Mouse (Mus musculus) limb, embryonic 15.5 days (tissue): ENCODE results near the gene Ptpdc1. TPM values are rescaled to one million over a fixed set of nuclear protein-coding genes. Genes with fewer than 3 reads are reported as not detected.
A peak's percentile ranks its signal among the peaks of the same experiment; 100 is the strongest.

Experiments
- ATAC-seq: fragments of 200-750 bp; cut with Nextera tagmentation; 2 replicates; pipeline ENCODE4 v1.8.0; 2017; ENCODE audit warnings: low read depth, moderate TSS enrichment; ENCODE audit not compliant: insufficient number of reproducible peaks, low FRiP score, low TSS enrichment
- H3K27ac ChIP-seq: fragments of 300-500 bp; sonication (generic); 2 replicates; pipeline ENCODE4 v1.5.1; 2015; ENCODE audit warnings: moderate library complexity, mild to moderate bottlenecking, inconsistent platforms
- H3K27me3 ChIP-seq: fragments of 300-500 bp; sonication (generic); 2 replicates; pipeline ENCODE4 v1.6.1; 2015; ENCODE audit warnings: inconsistent platforms
- H3K36me3 ChIP-seq: fragments of 300-500 bp; sonication (generic); 2 replicates; pipeline ENCODE4 v1.6.1; 2015; ENCODE audit warnings: inconsistent platforms
- H3K4me1 ChIP-seq: fragments of 300-500 bp; sonication (generic); 2 replicates; pipeline ENCODE4 v1.6.1; 2015; ENCODE audit warnings: inconsistent platforms
- H3K4me2 ChIP-seq: fragments of 300-500 bp; sonication (generic); 2 replicates; pipeline ENCODE4 v1.6.1; 2015; ENCODE audit warnings: mild to moderate bottlenecking, inconsistent platforms
- H3K4me3 ChIP-seq: fragments of 300-500 bp; sonication (generic); 2 replicates; pipeline ENCODE4 v1.5.1; 2015; ENCODE audit warnings: mild to moderate bottlenecking, inconsistent platforms
- H3K9ac ChIP-seq: fragments of 300-500 bp; sonication (generic); 2 replicates; pipeline ENCODE4 v1.6.1; 2015; ENCODE audit warnings: inconsistent platforms
- H3K9me3 ChIP-seq: fragments of 300-500 bp; sonication (generic); 2 replicates; pipeline ENCODE4 v1.6.1; 2016; ENCODE audit warnings: inconsistent platforms
- WGBS: fragments of 180-500 bp; shearing (Covaris S2); methylation state at CpG from one replicate; pipeline ENCODE4 v1.1.7; 2015; 5-methylcytosine and 5-hydroxymethylcytosine counted together
- polyA plus RNA-seq: library from polyadenylated mRNA; unstranded; fragments of >200 nt; fragmentation: Nextera tagmentation; extraction: Ambion mirVana; gene quantifications from 2 replicates; pipeline ENCODE4 v1.2.1, GENCODE M21; 2015

Ptpdc1 gene
- polyA plus RNA-seq, 1 experiment from 2014 or later, result 14.5 TPM

GRCm38 (mm10) chr13:48554552-48554951, 70.9 kb downstream of the Ptpdc1 start:
- Histone ChIP-seq H3K4me2 (no peak overlapping the region), H3K4me1 (peaks cover 16% of the 10 kb centered on the region), H3K9me3 (no peaks in the 10 kb centered on the region), H3K27me3 (no peaks in the 10 kb centered on the region), H3K36me3 (no peaks in the 10 kb centered on the region), H3K27ac (no peak overlapping the region), H3K9ac (no peak overlapping the region), H3K4me3 (no peak overlapping the region)
- ATAC-seq, result no peak
- 86% methylated on average over 1 of the region's 1 CpGs for WGBS

- Histone ChIP-seq H3K4me1 (peaks cover 16% of the 10 kb centered on the region), H3K27me3 (no peaks in the 10 kb centered on the region), H3K4me2 (no peak overlapping the region), H3K9me3 (no peaks in the 10 kb centered on the region), H3K27ac (no peak overlapping the region), H3K4me3 (no peak overlapping the region), H3K9ac (no peak overlapping the region), H3K36me3 (no peaks in the 10 kb centered on the region)
- WGBS, result 77% methylated on average over 5 of the region's 5 CpGs
- ATAC-seq, result no peak
Observed at GRCm38 (mm10) chr13:48553511-48553910, 72.0 kb downstream of the Ptpdc1 start.

DNA sequence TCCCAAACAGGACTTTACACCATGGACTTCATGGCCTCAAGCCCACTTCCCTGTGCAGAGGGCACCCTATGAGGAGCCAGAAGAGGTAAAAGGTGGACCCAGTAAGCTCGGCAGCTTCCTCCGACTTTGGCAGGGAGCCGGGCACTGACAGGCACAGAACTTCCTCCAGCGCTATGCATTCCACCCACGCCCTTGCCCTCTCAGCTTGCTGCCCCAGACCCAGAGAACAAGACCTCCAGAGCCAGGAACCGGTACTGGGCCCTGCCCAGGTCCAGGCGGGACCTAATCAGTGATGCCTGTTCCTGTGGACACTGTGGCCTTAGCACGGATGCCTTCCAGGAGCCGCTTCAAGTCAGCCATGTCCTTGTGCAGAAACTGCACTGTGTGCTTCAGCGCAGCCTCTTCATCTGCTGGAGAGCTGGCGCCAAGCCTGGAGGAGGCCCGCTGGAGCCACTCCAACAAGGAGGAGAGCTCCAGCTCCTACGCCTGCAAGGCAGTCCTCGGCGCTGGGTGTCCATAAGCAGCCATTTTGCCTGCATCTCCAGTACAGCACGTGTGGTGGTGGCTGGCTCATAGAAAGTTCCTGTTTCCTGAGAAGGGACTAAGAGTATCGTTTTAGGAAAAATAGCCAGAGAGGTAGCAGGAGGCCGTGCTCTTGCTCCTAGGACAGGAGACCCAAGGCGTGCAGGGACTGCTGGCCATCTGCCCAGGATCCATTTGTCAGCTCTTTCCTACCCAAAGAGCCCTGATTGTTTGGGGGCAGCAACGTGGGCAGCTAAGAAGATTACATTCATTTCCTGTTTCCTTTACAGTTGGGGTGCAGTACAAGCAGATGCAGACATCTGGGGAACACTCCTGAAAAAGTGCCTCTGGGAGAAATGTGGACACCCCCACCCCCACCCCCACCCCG, 73.0 kb downstream of the Ptpdc1 start:
- WGBS, result 36% methylated on average over 21 of the region's 21 CpGs
- Histone ChIP-seq H3K27me3 (no peaks in the 10 kb centered on the region), H3K4me3 (peak overlapping the region; percentile 19), H3K4me1 (peaks cover 16% of the 10 kb centered on the region), H3K4me2 (peak overlapping the region; percentile 35), H3K9me3 (no peaks in the 10 kb centered on the region), H3K27ac (peak overlapping the region; percentile 94), H3K36me3 (no peaks in the 10 kb centered on the region), H3K9ac (0 out of 2 replicates have a peak overlapping the region, but pooled peaks have one; percentile 17)
- ATAC-seq, result peak; percentile 93

GRCm38 (mm10) chr13:48548296-48548695, 77.2 kb downstream of the Ptpdc1 start:
- no peak overlapping the region for H3K27ac ChIP-seq
- no peaks in the 10 kb centered on the region for H3K36me3 ChIP-seq
- H3K9me3 ChIP-seq, result no peaks in the 10 kb centered on the region
- H3K4me3 ChIP-seq, result no peak overlapping the region
- no peak overlapping the region for H3K4me2 ChIP-seq
- 88% methylated on average over 5 of the region's 5 CpGs for WGBS
- peaks cover 30% of the 10 kb centered on the region for H3K4me1 ChIP-seq
- H3K9ac ChIP-seq, result no peak overlapping the region
- no peak for ATAC-seq
- H3K27me3 ChIP-seq, result no peaks in the 10 kb centered on the region

DNA sequence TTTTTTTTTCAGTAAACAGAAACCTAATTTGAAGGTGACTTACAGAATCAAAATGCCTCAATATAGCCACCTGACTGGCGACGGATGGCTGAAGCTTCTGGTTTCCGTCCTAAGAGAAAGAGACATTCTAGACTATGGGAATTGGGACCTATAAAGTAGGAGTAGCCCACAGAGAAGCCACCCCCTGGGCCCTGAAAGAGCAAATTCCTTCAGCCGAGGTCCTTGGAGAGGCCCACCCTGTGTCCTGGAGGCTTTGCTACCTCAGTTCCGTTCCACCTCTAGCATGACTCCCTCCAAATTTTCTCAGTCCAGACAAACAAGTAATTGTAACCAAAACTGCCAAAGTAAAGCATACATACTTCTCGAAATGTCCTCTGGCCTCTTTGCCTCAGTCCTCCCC, 77.8 kb downstream of the Ptpdc1 start:
- H3K4me2 ChIP-seq, result no peak overlapping the region
- H3K27ac ChIP-seq, result no peak overlapping the region
- H3K4me1 ChIP-seq, result peaks cover 28% of the 10 kb centered on the region
- no peak overlapping the region for H3K9ac ChIP-seq
- H3K4me3 ChIP-seq, result no peak overlapping the region
- H3K9me3 ChIP-seq, result no peaks in the 10 kb centered on the region
- ATAC-seq, result no peak
- 93% methylated on average over 6 of the region's 6 CpGs for WGBS
- no peaks in the 10 kb centered on the region for H3K27me3 ChIP-seq
- H3K36me3 ChIP-seq, result no peaks in the 10 kb centered on the region

- no peaks in the 10 kb centered on the region for H3K9me3 ChIP-seq
- H3K4me3 ChIP-seq, result peak overlapping the region; percentile 92
- peaks cover 21% of the 10 kb centered on the region for H3K4me1 ChIP-seq
- peak overlapping the region; percentile 100 for H3K27ac ChIP-seq
- under 1% methylated on average over 70 of the region's 72 CpGs for WGBS
- peak overlapping the region; percentile 60 for H3K4me2 ChIP-seq
- H3K27me3 ChIP-seq, result no peaks in the 10 kb centered on the region
- peak; percentile 97 for ATAC-seq
- no peaks in the 10 kb centered on the region for H3K36me3 ChIP-seq
- peak overlapping the region; percentile 98 for H3K9ac ChIP-seq
Observed at GRCm38 (mm10) chr13:48546330-48546917, 79.0 kb downstream of the Ptpdc1 start.

DNA sequence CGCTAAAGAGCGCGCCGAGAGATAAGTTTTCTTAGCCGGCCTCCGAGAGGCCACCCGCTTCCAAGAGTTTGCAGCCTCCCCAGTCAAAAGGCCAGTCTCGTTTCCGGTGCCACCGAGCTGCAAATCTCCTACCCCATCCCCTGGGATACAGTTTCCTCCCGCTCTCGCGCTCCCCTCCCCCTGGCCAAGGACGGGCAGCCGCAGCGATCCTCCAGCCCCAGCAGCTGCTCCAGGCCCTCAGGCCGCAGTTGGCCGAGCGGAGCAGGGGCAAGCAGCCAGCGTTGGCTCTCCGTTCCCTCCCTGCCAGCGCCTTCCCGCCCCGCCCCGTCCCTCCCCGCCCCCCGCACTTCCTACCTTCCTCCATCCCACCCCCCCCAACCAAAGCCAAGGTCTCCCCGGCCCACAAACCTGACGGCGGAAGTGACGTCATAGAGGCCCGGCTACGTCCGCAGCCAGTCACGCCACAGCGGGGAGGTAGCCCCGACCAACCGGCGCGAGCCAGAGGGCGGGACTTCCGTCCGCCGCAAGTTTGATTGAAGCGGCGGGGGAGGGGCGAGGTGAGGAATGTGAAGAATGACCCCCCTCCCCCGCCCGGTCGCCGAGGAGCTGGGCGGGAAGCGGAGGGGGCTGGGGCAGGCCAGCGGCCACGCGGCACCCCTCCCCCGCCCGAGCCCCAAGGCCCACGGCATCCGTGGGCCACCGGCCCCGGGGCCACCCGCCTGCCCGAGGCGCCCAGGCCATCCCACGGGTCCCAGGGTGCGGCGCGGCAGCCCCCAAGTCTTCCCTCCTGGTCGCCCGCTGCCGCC, 79.8 kb downstream of the Ptpdc1 start:
- Histone ChIP-seq H3K9ac (peak overlapping the region; percentile 98), H3K27me3 (no peaks in the 10 kb centered on the region), H3K27ac (peak overlapping the region; percentile 100), H3K9me3 (no peaks in the 10 kb centered on the region), H3K36me3 (no peaks in the 10 kb centered on the region), H3K4me2 (peak overlapping the region; percentile 52), H3K4me1 (peaks cover 24% of the 10 kb centered on the region), H3K4me3 (peak overlapping the region; percentile 92)
- WGBS, result under 1% methylated on average over 62 of the region's 72 CpGs
- peak; percentile 89 for ATAC-seq

DNA sequence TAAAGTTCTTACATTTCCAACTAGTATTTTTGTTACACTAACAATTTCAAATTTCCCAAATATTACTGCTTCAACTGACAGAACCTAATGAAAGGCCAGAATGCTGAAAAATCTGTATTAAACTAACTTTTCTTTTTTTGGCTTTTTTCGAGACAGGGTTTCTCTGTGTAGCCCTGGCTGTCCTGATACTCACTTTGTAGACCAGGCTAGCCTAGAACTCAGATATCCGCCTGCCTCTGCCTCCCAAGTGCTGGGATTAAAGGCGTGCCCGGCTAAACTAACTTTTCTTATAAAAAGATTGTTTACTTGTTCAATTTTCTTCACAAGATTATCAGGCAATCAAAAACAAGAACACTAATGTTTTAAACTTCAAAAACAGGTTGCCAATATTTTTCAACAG, 80.6 kb downstream of the Ptpdc1 start:
- peak overlapping the region; percentile 52 for H3K4me2 ChIP-seq
- H3K4me1 ChIP-seq, result peaks cover 29% of the 10 kb centered on the region
- no peaks in the 10 kb centered on the region for H3K9me3 ChIP-seq
- no peaks in the 10 kb centered on the region for H3K27me3 ChIP-seq
- ATAC-seq, result no peak
- peak overlapping the region; percentile 50; the same call in 1 of the 2 replicates for H3K27ac ChIP-seq
- peak overlapping the region; percentile 79 for H3K9ac ChIP-seq
- 48% methylated on average over 4 of the region's 4 CpGs for WGBS
- H3K4me3 ChIP-seq, result peak overlapping the region; percentile 92
- no peaks in the 10 kb centered on the region for H3K36me3 ChIP-seq

DNA sequence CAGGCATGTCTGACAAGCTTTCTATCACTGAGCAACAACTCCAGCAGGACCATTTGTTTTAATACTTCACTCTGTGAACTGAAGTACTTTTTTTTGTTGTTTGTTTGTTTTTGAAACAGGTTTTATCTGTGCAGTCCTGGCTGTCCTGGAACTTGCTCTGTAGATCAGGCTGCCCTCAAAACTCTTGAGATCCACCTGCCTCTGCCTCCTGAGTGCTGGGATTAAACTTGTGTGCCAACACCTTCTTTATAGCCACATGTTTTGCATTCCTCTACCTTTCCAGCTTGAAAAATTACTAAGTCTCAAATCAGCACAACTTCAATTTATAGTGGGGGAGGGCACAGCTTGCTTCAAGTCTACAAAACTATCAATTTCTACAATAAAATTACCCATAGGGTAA, 81.1 kb downstream of the Ptpdc1 start:
- peaks cover 32% of the 10 kb centered on the region for H3K4me1 ChIP-seq
- no peaks in the 10 kb centered on the region for H3K36me3 ChIP-seq
- ATAC-seq, result no peak
- no peaks in the 10 kb centered on the region for H3K27me3 ChIP-seq
- H3K9me3 ChIP-seq, result no peaks in the 10 kb centered on the region
- H3K27ac ChIP-seq, result 0 out of 2 replicates have a peak overlapping the region, but pooled peaks have one; percentile 38
- H3K9ac ChIP-seq, result no peak overlapping the region
- H3K4me2 ChIP-seq, result peak overlapping the region; percentile 52
- H3K4me3 ChIP-seq, result peak overlapping the region; percentile 92

GRCm38 (mm10) chr13:48540488-48540887, 85.0 kb downstream of the Ptpdc1 start:
- Histone ChIP-seq H3K9ac (no peak overlapping the region), H3K4me1 (peaks cover 30% of the 10 kb centered on the region), H3K27me3 (no peaks in the 10 kb centered on the region), H3K36me3 (peaks cover 10% of the 10 kb centered on the region), H3K4me3 (no peak overlapping the region), H3K9me3 (no peaks in the 10 kb centered on the region), H3K4me2 (no peak overlapping the region), H3K27ac (no peak overlapping the region)
- no peak for ATAC-seq
- WGBS, result 22% methylated on average over 1 of the region's 1 CpGs

GRCm38 (mm10) chr13:48533441-48533840, 92.0 kb downstream of the Ptpdc1 start:
- ATAC-seq, result no peak
- WGBS, result 93% methylated on average over 5 of the region's 5 CpGs

More at GRCm38 (mm10) chr13:48533441-48533840, 92.0 kb downstream of the Ptpdc1 start:
- no peaks in the 10 kb centered on the region for H3K4me1 ChIP-seq
- H3K9ac ChIP-seq, result no peak overlapping the region
- H3K27ac ChIP-seq, result no peak overlapping the region
- peaks cover 28% of the 10 kb centered on the region for H3K36me3 ChIP-seq
- H3K27me3 ChIP-seq, result no peaks in the 10 kb centered on the region
- no peaks in the 10 kb centered on the region for H3K9me3 ChIP-seq
- H3K4me2 ChIP-seq, result no peak overlapping the region
- H3K4me3 ChIP-seq, result no peak overlapping the region
